In genomic region chr2:132597226-132597625, GRCm38 (mm10) we compare ENCODE assay signal across 9 mouse cellular contexts. TPM values are rescaled to one million over a fixed set of nuclear protein-coding genes. Genes with fewer than 3 reads are reported as not detected.
DNase-seq lines count a peak whose midpoint lies in the region; ATAC-seq and TF ChIP-seq lines count a peak whose summit lies in the region.
"Had no signal": no experiment of that assay in that cellular context is flagged by ENCODE, and none has a peak within 500 bp of the region (broad histone marks: within the 10 kb centered on the region; RNA-seq: fewer than 3 reads in every experiment).

No protein-coding gene starts in this region.

- peak; percentile 61 for DNase-seq in layer of hippocampus, adult 9-11 months
- no peak for DNase-seq in layer of hippocampus, adult 9-10 months (ENCODE audit: low spot score)
- no peak for DNase-seq in heart, embryonic 10.5 days (ENCODE audit: low spot score)
- peak; percentile 61 for DNase-seq in thymus, postnatal 14 days
- no peak for DNase-seq in hindbrain, postnatal 0 days (ENCODE audit: low spot score)
- no peak for DNase-seq in cerebellum, adult 11-12 months
- DNase-seq: cerebellum, adult 8-10 months had no signal

- peaks cover 5% of the 10 kb centered on the region; the same call in 1 of the 2 replicates for H3K4me1 ChIP-seq in heart, embryonic 10.5 days
- no peaks in the 10 kb centered on the region for H3K4me1 ChIP-seq in midbrain, embryonic 15.5 days
- H3K4me1 ChIP-seq in hindbrain, postnatal 0 days (ENCODE audit: insufficient read depth, low read length), result peaks cover 7% of the 10 kb centered on the region

- no peak for ATAC-seq in midbrain, embryonic 15.5 days (replicated peaks)
- ATAC-seq in hindbrain, postnatal 0 days, result no peak

- peak overlapping the region; percentile 36; the same call in 1 of the 2 replicates for H3K27ac ChIP-seq in heart, embryonic 10.5 days
- peak overlapping the region; percentile 87 for H3K27ac ChIP-seq in macrophage
- H3K27ac ChIP-seq in midbrain, embryonic 15.5 days, result no peak overlapping the region
- no peak overlapping the region for H3K27ac ChIP-seq in hindbrain, postnatal 0 days

- H3K27me3 ChIP-seq in heart, embryonic 10.5 days (ENCODE audit: insufficient read depth, poor library complexity, severe bottlenecking), result no peaks in the 10 kb centered on the region
- no peaks in the 10 kb centered on the region for H3K27me3 ChIP-seq in midbrain, embryonic 15.5 days (replicated peaks)
- no peaks in the 10 kb centered on the region for H3K27me3 ChIP-seq in hindbrain, postnatal 0 days (ENCODE audit: insufficient read depth, low read length)

- 49% methylated on average over 8 of the region's 8 CpGs for WGBS in heart, embryonic 10.5 days
- WGBS in macrophage (ENCODE audit: missing documents), result 3% methylated on average over 8 of the region's 8 CpGs
- 61% methylated on average over 8 of the region's 8 CpGs for WGBS in midbrain, embryonic 15.5 days
- WGBS in hindbrain, postnatal 0 days, result 73% methylated on average over 8 of the region's 8 CpGs

- no peak overlapping the region for H3K4me3 ChIP-seq in heart, embryonic 10.5 days
- peak overlapping the region; percentile 2; the same call in 1 of the 2 replicates for H3K4me3 ChIP-seq in macrophage (ENCODE audit: inconsistent target)
- no peak overlapping the region for H3K4me3 ChIP-seq in midbrain, embryonic 15.5 days
- no peak overlapping the region for H3K4me3 ChIP-seq in hindbrain, postnatal 0 days (ENCODE audit: low read length)

- H3K79me2 ChIP-seq in macrophage (ENCODE audit: inconsistent target), result no peaks in the 10 kb centered on the region

- TF ChIP-seq CTCF in hindbrain, postnatal 0 days (IDR thresholded peaks at IDR 0.05; ENCODE audit: low read depth), result no peak

- no peaks in the 10 kb centered on the region for H3K9me3 ChIP-seq in heart, embryonic 10.5 days
- H3K9me3 ChIP-seq in midbrain, embryonic 15.5 days, result no peaks in the 10 kb centered on the region
- no peaks in the 10 kb centered on the region for H3K9me3 ChIP-seq in hindbrain, postnatal 0 days (ENCODE audit: low read length)

- H3K4me2 ChIP-seq in midbrain, embryonic 15.5 days, result no peak overlapping the region
- no peak overlapping the region for H3K4me2 ChIP-seq in hindbrain, postnatal 0 days (ENCODE audit: low read depth, low read length)

- no peaks in the 10 kb centered on the region for H3K36me3 ChIP-seq in heart, embryonic 10.5 days
- no peaks in the 10 kb centered on the region for H3K36me3 ChIP-seq in macrophage (ENCODE audit: inconsistent target)
- H3K36me3 ChIP-seq in midbrain, embryonic 15.5 days (replicated peaks), result no peaks in the 10 kb centered on the region
- no peaks in the 10 kb centered on the region for H3K36me3 ChIP-seq in hindbrain, postnatal 0 days (ENCODE audit: insufficient read depth, low read length)

- no peak overlapping the region for H3K9ac ChIP-seq in midbrain, embryonic 15.5 days
- no peak overlapping the region for H3K9ac ChIP-seq in hindbrain, postnatal 0 days (replicated peaks; ENCODE audit: low read length)

RNA-seq across cellular contexts. Expression of gene Gpcpd1, which starts 9.7 kb away (rescaled TPM):
- polyA plus RNA-seq in heart, embryonic 10.5 days (2016; fragmentation: Nextera tagmentation; extraction: Ambion mirVana), result 28.0 and 32.6 TPM in 2 replicates
- 100 to 1,000 TPM in 23 of 26 experiments, 10 to 100 TPM in 3; 31.2 to 298 (median 216) TPM for total RNA-seq in macrophage (2018; cell fraction: chromatin; rRNA removed)
- 10 to 100 TPM; 34.0 to 61.6 (median 45.3) TPM for total RNA-seq in macrophage (2018; cell fraction: cytosol; rRNA removed)
- total RNA-seq in macrophage (2018; cell fraction: nucleus; rRNA removed), result 100 to 1,000 TPM in 18 of 26 experiments, 10 to 100 TPM in 8; 32.5 to 240 (median 113) TPM
- polyA plus RNA-seq in macrophage (2018), result 32.8 to 48.7 TPM (median 39.6 TPM) in 3 replicates
- polyA plus RNA-seq in midbrain, embryonic 15.5 days (2015; fragmentation: Nextera tagmentation; extraction: Ambion mirVana), result 77.8 and 88.7 TPM in 2 replicates
- 43.9 and 46.9 TPM in 2 replicates for total RNA-seq in hindbrain, postnatal 0 days (2014; rRNA removed)
- 84.0 and 91.9 TPM in 2 replicates for polyA plus RNA-seq in hindbrain, postnatal 0 days (2015; fragmentation: Nextera tagmentation; extraction: Ambion mirVana)

Comparison
In these comparisons a context has a peak if more than half of its experiments do, and no peak if none do; other contexts are left out.
1. DNase-seq: peak in layer of hippocampus, adult 9-11 months (single experiment) and thymus, postnatal 14 days (single experiment); none in layer of hippocampus, adult 9-10 months (single experiment), heart, embryonic 10.5 days (single experiment), hindbrain, postnatal 0 days (single experiment) and cerebellum, adult 11-12 months (single experiment).
2. H3K27ac ChIP-seq: peak in heart, embryonic 10.5 days (single experiment) and macrophage (single experiment); none in midbrain, embryonic 15.5 days (single experiment) and hindbrain, postnatal 0 days (single experiment).